Mouse (Mus musculus): ENCODE measurements around the gene Sun1. TPM values are rescaled to one million over a fixed set of nuclear protein-coding genes. Genes with fewer than 3 reads are reported as not detected.

The Sun1 gene
- polyA plus RNA-seq, 1 experiment from 2014 or later = 44.1 TPM

- DNase-seq (ENCODE audit: low spot score) (no peak), ATAC-seq (ENCODE audit: low FRiP score) (no peak)
- peaks cover 95% of the 10 kb centered on the region for H3K36me3 ChIP-seq (replicated peaks; ENCODE audit: control insufficient read depth, insufficient read depth)
- no peaks in the 10 kb centered on the region for H3K27me3 ChIP-seq (ENCODE audit: control insufficient read depth, insufficient read depth, low read length)
- H3K27ac ChIP-seq = no peak overlapping the region
- WGBS = 91% methylated on average over 3 of the region's 3 CpGs
- H3K4me3 ChIP-seq (replicated peaks; ENCODE audit: low read length) = no peak overlapping the region
- H3K9ac ChIP-seq = no peak overlapping the region
- no peaks in the 10 kb centered on the region for H3K4me1 ChIP-seq (replicated peaks; ENCODE audit: control insufficient read depth, insufficient read depth, low read length)
- H3K4me2 ChIP-seq (replicated peaks) = no peak overlapping the region
- H3K9me3 ChIP-seq (ENCODE audit: control insufficient read depth, low read length) = no peaks in the 10 kb centered on the region
Observed at GRCm38 (mm10) chr5:139232083-139232482, 31.6 kb downstream of the Sun1 start.

GRCm38 (mm10) chr5:139234423-139234822 lies 34.0 kb downstream of the Sun1 start:
- no peak overlapping the region for H3K9ac ChIP-seq
- H3K27me3 ChIP-seq (ENCODE audit: control insufficient read depth, insufficient read depth, low read length) = no peaks in the 10 kb centered on the region
- no peaks in the 10 kb centered on the region for H3K9me3 ChIP-seq (ENCODE audit: control insufficient read depth, low read length)
- H3K4me2 ChIP-seq (replicated peaks) = no peak overlapping the region
- ATAC-seq (ENCODE audit: low FRiP score) = no peak
- WGBS = 93% methylated on average over 4 of the region's 4 CpGs
- H3K4me1 ChIP-seq (replicated peaks; ENCODE audit: control insufficient read depth, insufficient read depth, low read length) = no peaks in the 10 kb centered on the region
- peaks cover 95% of the 10 kb centered on the region for H3K36me3 ChIP-seq (replicated peaks; ENCODE audit: control insufficient read depth, insufficient read depth)
- H3K4me3 ChIP-seq (replicated peaks; ENCODE audit: low read length) = no peak overlapping the region
- H3K27ac ChIP-seq = no peak overlapping the region
- DNase-seq (ENCODE audit: low spot score) = no peak

GRCm38 (mm10) chr5:139237436-139237835 lies 37.0 kb downstream of the Sun1 start:
- 91% methylated on average over 4 of the region's 4 CpGs for WGBS
- Histone ChIP-seq H3K9me3 (ENCODE audit: control insufficient read depth, low read length) (no peaks in the 10 kb centered on the region), H3K9ac (no peak overlapping the region), H3K36me3 (replicated peaks; ENCODE audit: control insufficient read depth, insufficient read depth) (peaks cover 99% of the 10 kb centered on the region), H3K4me3 (replicated peaks; ENCODE audit: low read length) (no peak overlapping the region), H3K27me3 (ENCODE audit: control insufficient read depth, insufficient read depth, low read length) (no peaks in the 10 kb centered on the region), H3K27ac (no peak overlapping the region), H3K4me1 (replicated peaks; ENCODE audit: control insufficient read depth, insufficient read depth, low read length) (no peaks in the 10 kb centered on the region), H3K4me2 (replicated peaks) (no peak overlapping the region)
- ATAC-seq (ENCODE audit: low FRiP score) (no peak), DNase-seq (ENCODE audit: low spot score) (no peak)

- Histone ChIP-seq H3K36me3 (replicated peaks; ENCODE audit: control insufficient read depth, insufficient read depth) (peaks cover 100% of the 10 kb centered on the region), H3K27ac (no peak overlapping the region), H3K9ac (no peak overlapping the region), H3K4me1 (replicated peaks; ENCODE audit: control insufficient read depth, insufficient read depth, low read length) (no peaks in the 10 kb centered on the region), H3K4me2 (replicated peaks) (no peak overlapping the region), H3K4me3 (replicated peaks; ENCODE audit: low read length) (no peak overlapping the region), H3K9me3 (ENCODE audit: control insufficient read depth, low read length) (no peaks in the 10 kb centered on the region), H3K27me3 (ENCODE audit: control insufficient read depth, insufficient read depth, low read length) (no peaks in the 10 kb centered on the region)
- no peak for DNase-seq (ENCODE audit: low spot score)
- WGBS = 93% methylated on average over 15 of the region's 15 CpGs
- ATAC-seq (ENCODE audit: low FRiP score) = no peak
Observed at GRCm38 (mm10) chr5:139241022-139241761, 40.8 kb downstream of the Sun1 start.

GRCm38 (mm10) chr5:139243384-139243783 lies 42.9 kb downstream of the Sun1 start:
- ATAC-seq (ENCODE audit: low FRiP score) (no peak), DNase-seq (ENCODE audit: low spot score) (no peak)
- H3K9ac ChIP-seq = no peak overlapping the region
- H3K4me2 ChIP-seq (replicated peaks) = no peak overlapping the region
- peaks cover 100% of the 10 kb centered on the region for H3K36me3 ChIP-seq (replicated peaks; ENCODE audit: control insufficient read depth, insufficient read depth)
- H3K9me3 ChIP-seq (ENCODE audit: control insufficient read depth, low read length) = no peaks in the 10 kb centered on the region
- H3K4me1 ChIP-seq (replicated peaks; ENCODE audit: control insufficient read depth, insufficient read depth, low read length) = no peaks in the 10 kb centered on the region
- no peak overlapping the region for H3K27ac ChIP-seq
- 77% methylated on average over 1 of the region's 1 CpGs for WGBS
- H3K27me3 ChIP-seq (ENCODE audit: control insufficient read depth, insufficient read depth, low read length) = no peaks in the 10 kb centered on the region
- no peak overlapping the region for H3K4me3 ChIP-seq (replicated peaks; ENCODE audit: low read length)

- Histone ChIP-seq H3K4me1 (replicated peaks; ENCODE audit: control insufficient read depth, insufficient read depth, low read length) (peaks cover 5% of the 10 kb centered on the region; the same call in 1 of the 2 replicates), H3K4me3 (replicated peaks; ENCODE audit: low read length) (no peak overlapping the region), H3K9ac (no peak overlapping the region), H3K4me2 (replicated peaks) (no peak overlapping the region), H3K27ac (no peak overlapping the region), H3K36me3 (replicated peaks; ENCODE audit: control insufficient read depth, insufficient read depth) (peaks cover 78% of the 10 kb centered on the region), H3K9me3 (ENCODE audit: control insufficient read depth, low read length) (no peaks in the 10 kb centered on the region), H3K27me3 (ENCODE audit: control insufficient read depth, insufficient read depth, low read length) (no peaks in the 10 kb centered on the region)
- DNase-seq (ENCODE audit: low spot score) (no peak), ATAC-seq (ENCODE audit: low FRiP score) (no peak)
- WGBS = 94% methylated on average over 3 of the region's 3 CpGs
Observed at GRCm38 (mm10) chr5:139247767-139248166, 47.3 kb downstream of the Sun1 start.

GRCm38 (mm10) chr5:139248846-139249245 lies 48.4 kb downstream of the Sun1 start:
- Histone ChIP-seq H3K36me3 (replicated peaks; ENCODE audit: control insufficient read depth, insufficient read depth) (peaks cover 67% of the 10 kb centered on the region), H3K4me2 (replicated peaks) (no peak overlapping the region), H3K27ac (no peak overlapping the region), H3K27me3 (ENCODE audit: control insufficient read depth, insufficient read depth, low read length) (no peaks in the 10 kb centered on the region), H3K9ac (no peak overlapping the region), H3K9me3 (ENCODE audit: control insufficient read depth, low read length) (no peaks in the 10 kb centered on the region), H3K4me1 (replicated peaks; ENCODE audit: control insufficient read depth, insufficient read depth, low read length) (peaks cover 14% of the 10 kb centered on the region), H3K4me3 (replicated peaks; ENCODE audit: low read length) (no peak overlapping the region)
- ATAC-seq (ENCODE audit: low FRiP score) (no peak), DNase-seq (ENCODE audit: low spot score) (no peak)
- 79% methylated on average over 3 of the region's 3 CpGs for WGBS

- H3K4me2 ChIP-seq (replicated peaks) = peak overlapping the region; percentile 92
- 87% methylated on average over 7 of the region's 7 CpGs for WGBS
- peak overlapping the region; percentile 76; the same call in 1 of the 2 replicates for H3K9ac ChIP-seq
- H3K27ac ChIP-seq = peak overlapping the region; percentile 89; the same call in 1 of the 2 replicates
- H3K4me1 ChIP-seq (replicated peaks; ENCODE audit: control insufficient read depth, insufficient read depth, low read length) = peaks cover 23% of the 10 kb centered on the region
- no peak for DNase-seq (ENCODE audit: low spot score)
- no peaks in the 10 kb centered on the region for H3K27me3 ChIP-seq (ENCODE audit: control insufficient read depth, insufficient read depth, low read length)
- ATAC-seq (ENCODE audit: low FRiP score) = no peak
- no peaks in the 10 kb centered on the region for H3K9me3 ChIP-seq (ENCODE audit: control insufficient read depth, low read length)
- peaks cover 43% of the 10 kb centered on the region for H3K36me3 ChIP-seq (replicated peaks; ENCODE audit: control insufficient read depth, insufficient read depth)
- peak overlapping the region; percentile 65; the same call in 1 of the 2 replicates for H3K4me3 ChIP-seq (replicated peaks; ENCODE audit: low read length)
Observed at GRCm38 (mm10) chr5:139251279-139251678, 50.8 kb downstream of the Sun1 start.

GRCm38 (mm10) chr5:139251736-139252080 lies 51.3 kb downstream of the Sun1 start:
- Histone ChIP-seq H3K4me2 (replicated peaks) (peak overlapping the region; percentile 92), H3K27ac (peak overlapping the region; percentile 89), H3K36me3 (replicated peaks; ENCODE audit: control insufficient read depth, insufficient read depth) (peaks cover 39% of the 10 kb centered on the region), H3K9ac (peak overlapping the region; percentile 76), H3K9me3 (ENCODE audit: control insufficient read depth, low read length) (no peaks in the 10 kb centered on the region), H3K4me1 (replicated peaks; ENCODE audit: control insufficient read depth, insufficient read depth, low read length) (peaks cover 23% of the 10 kb centered on the region), H3K27me3 (ENCODE audit: control insufficient read depth, insufficient read depth, low read length) (no peaks in the 10 kb centered on the region), H3K4me3 (replicated peaks; ENCODE audit: low read length) (peak overlapping the region; percentile 65)
- DNase-seq (ENCODE audit: low spot score) (no peak), ATAC-seq (ENCODE audit: low FRiP score) (peak; percentile 49)
- 0% methylated on average over 8 of the region's 8 CpGs for WGBS

All from hindbrain, embryonic 14.5 days (tissue).